Mouse (Mus musculus) lung, postnatal 0 days (tissue): ENCODE data around the gene Tbl1xr1. TPM values are rescaled to one million over a fixed set of nuclear protein-coding genes. Genes with fewer than 3 reads are reported as not detected.

Source experiments
- ATAC-seq: fragments of 200-750 bp; cut with Nextera tagmentation; 2 replicates; pipeline ENCODE4 v1.8.0; 2017; ENCODE audit warnings: moderate library complexity
- DNase-seq: peaks from one replicate; pipeline ENCODE4 v3.0.0-alpha.2; 2016; ENCODE audit warnings: low spot score
- H3K27ac ChIP-seq: fragments of 300-500 bp; sonication (generic); 2 replicates; pipeline ENCODE4 v1.5.1; 2014; ENCODE audit warnings: antibody characterized with exemption, mild to moderate bottlenecking, low read length, mixed read lengths
- H3K27me3 ChIP-seq: fragments of 300-500 bp; sonication (generic); replicated peaks from 2 replicates; pipeline ENCODE4 v1.6.1; 2014; ENCODE audit warnings: low read length, mixed read lengths; ENCODE audit not compliant: insufficient read depth
- H3K36me3 ChIP-seq: fragments of 300-500 bp; sonication (generic); 2 replicates; pipeline ENCODE4 v1.6.1; 2014; ENCODE audit warnings: low read length, mixed read lengths; ENCODE audit not compliant: insufficient read depth
- H3K4me1 ChIP-seq: fragments of 300-500 bp; sonication (generic); 2 replicates; pipeline ENCODE4 v1.6.1; 2014; ENCODE audit warnings: antibody characterized with exemption, low read depth, low read length, mixed read lengths; ENCODE audit not compliant: insufficient read depth
- H3K4me2 ChIP-seq: fragments of 300-500 bp; sonication (generic); replicated peaks from 2 replicates; pipeline ENCODE4 v1.6.1; 2014; ENCODE audit warnings: low read depth, mild to moderate bottlenecking, low read length, moderate library complexity, mixed read lengths
- H3K4me3 ChIP-seq: fragments of 300-500 bp; sonication (generic); 2 replicates; pipeline ENCODE4 v1.5.1; 2014; ENCODE audit warnings: low read depth, low read length
- H3K9ac ChIP-seq: fragments of 300-500 bp; sonication (generic); replicated peaks from 2 replicates; pipeline ENCODE4 v1.6.1; 2014; ENCODE audit warnings: low read depth, mild to moderate bottlenecking
- H3K9me3 ChIP-seq: fragments of 300-500 bp; sonication (generic); 2 replicates; pipeline ENCODE4 v1.6.1; 2016; ENCODE audit warnings: low read length, mixed read lengths
- CTCF ChIP-seq: IDR thresholded peaks from 2 replicates; pipeline ENCODE4 v1.5.1; 2016; ENCODE audit warnings: antibody characterized with exemption, mild to moderate bottlenecking
- EP300 ChIP-seq: IDR thresholded peaks from 2 replicates; pipeline ENCODE4 v1.6.1; 2016; ENCODE audit warnings: antibody characterized with exemption, mild to moderate bottlenecking, control low read depth
- WGBS: fragments of 180-500 bp; shearing (Covaris S2); extraction: QIAGEN DNeasy Blood & Tissue Kit; methylation state at CpG from one replicate; pipeline ENCODE4 v1.1.7; 2014; 5-methylcytosine and 5-hydroxymethylcytosine counted together
- polyA plus RNA-seq: library from polyadenylated mRNA; unstranded; fragments of >200 nt; fragmentation: Nextera tagmentation; extraction: Ambion mirVana; gene quantifications from 2 replicates; pipeline ENCODE4 v1.2.1, GENCODE M21; 2015

The Tbl1xr1 gene
- polyA plus RNA-seq, 1 experiment from 2014 or later: 9.6 TPM

DNA sequence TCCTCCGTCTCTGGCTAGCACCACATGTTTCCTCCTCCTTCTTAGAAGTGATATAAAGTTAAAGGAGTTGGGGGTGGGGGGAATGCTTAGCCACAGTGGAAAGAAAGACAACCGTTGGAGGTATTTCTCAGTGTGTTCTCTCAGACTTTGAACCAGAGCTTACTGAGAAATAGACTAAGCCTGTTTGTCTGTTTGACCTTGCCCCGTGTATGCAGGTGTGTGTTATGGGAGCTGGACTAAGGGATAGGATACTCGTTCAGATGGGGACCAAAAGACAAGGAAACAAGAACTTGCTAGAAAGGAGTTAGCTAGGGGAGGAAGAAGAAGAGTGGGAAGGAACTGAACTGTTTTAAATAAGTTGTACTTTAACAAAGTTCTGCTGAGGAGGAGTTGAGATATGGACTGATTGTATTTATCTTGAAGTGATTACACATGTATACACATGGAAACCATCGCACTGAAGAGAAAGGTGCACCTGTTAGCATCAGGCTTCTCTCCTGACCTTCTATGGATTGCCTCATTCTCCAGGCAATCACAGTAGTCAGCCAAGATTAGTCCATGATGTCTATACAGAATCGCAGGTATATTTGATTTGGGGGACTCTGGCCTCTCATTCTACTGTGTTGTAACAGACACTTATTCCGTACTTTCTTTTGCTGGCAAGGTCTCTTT lies 117.9 kb downstream of the Tbl1xr1 start:
- H3K4me2 ChIP-seq: no peak overlapping the region
- TF ChIP-seq CTCF: no peak
- H3K4me3 ChIP-seq: no peak overlapping the region
- WGBS: 82% methylated on average over 7 of the region's 7 CpGs
- DNase-seq: no peak
- no peaks in the 10 kb centered on the region for H3K27me3 ChIP-seq
- no peaks in the 10 kb centered on the region for H3K4me1 ChIP-seq
- H3K9me3 ChIP-seq: no peaks in the 10 kb centered on the region
- ATAC-seq: no peak
- H3K27ac ChIP-seq: no peak overlapping the region
- H3K36me3 ChIP-seq: 0 out of 2 replicates have a peak, but pooled peaks cover 12% of the 10 kb centered on the region
- H3K9ac ChIP-seq: no peak overlapping the region

DNA sequence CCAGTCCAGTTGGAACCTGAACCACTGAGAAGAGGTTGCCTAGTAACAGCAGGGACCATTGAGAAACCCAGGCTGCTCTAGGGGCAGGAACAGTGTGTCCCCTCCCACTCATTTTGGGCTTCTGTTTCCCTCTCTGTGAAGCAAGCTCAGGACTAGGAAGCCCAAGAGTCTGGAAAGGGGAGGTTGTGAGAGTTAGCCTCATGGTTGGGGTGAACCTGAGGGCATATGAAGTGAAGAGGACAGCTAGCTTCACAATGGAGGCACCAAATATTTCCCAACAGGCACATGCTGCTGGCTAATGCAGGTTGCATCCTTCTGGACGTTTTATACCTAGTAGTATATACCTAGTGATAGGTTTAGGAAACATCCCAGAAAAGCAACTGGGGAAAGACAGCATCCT lies 122.3 kb downstream of the Tbl1xr1 start:
- H3K36me3 ChIP-seq: peaks cover 7% of the 10 kb centered on the region; the same call in 1 of the 2 replicates
- 75% methylated on average over 1 of the region's 1 CpGs for WGBS
- TF ChIP-seq EP300 (no peak), CTCF (no peak)
- no peak overlapping the region for H3K4me3 ChIP-seq
- H3K4me2 ChIP-seq: no peak overlapping the region
- DNase-seq (no peak), ATAC-seq (no peak)
- no peaks in the 10 kb centered on the region for H3K9me3 ChIP-seq
- no peaks in the 10 kb centered on the region for H3K27me3 ChIP-seq
- H3K27ac ChIP-seq: no peak overlapping the region
- H3K4me1 ChIP-seq: no peaks in the 10 kb centered on the region
- H3K9ac ChIP-seq: no peak overlapping the region

DNA sequence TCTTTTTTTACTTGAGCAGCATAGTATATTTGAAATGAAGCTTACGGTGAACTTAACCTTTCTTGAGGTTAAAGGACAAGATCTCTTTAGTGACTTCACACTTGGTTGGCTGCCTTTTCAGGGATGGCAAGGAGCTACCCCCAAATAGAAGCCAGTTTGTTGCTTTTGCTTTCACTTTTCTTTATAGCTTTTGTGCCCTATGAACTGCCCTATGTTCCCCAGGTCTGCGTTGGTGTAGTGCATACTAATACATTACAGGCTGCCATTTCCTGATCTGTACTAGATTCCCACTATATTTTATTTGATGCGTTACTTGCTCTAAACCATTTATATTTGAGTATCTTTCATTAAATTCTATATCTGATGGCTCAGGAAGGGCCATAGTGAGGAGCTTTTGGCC lies 127.7 kb downstream of the Tbl1xr1 start:
- H3K27ac ChIP-seq: no peak overlapping the region
- no peak overlapping the region for H3K4me3 ChIP-seq
- 97% methylated on average over 3 of the region's 3 CpGs for WGBS
- no peaks in the 10 kb centered on the region for H3K4me1 ChIP-seq
- TF ChIP-seq EP300: no peak
- no peak for TF ChIP-seq CTCF
- peaks cover 7% of the 10 kb centered on the region; the same call in 1 of the 2 replicates for H3K36me3 ChIP-seq
- no peak overlapping the region for H3K9ac ChIP-seq
- no peak for ATAC-seq
- no peaks in the 10 kb centered on the region for H3K9me3 ChIP-seq
- no peak overlapping the region for H3K4me2 ChIP-seq
- H3K27me3 ChIP-seq: no peaks in the 10 kb centered on the region
- no peak for DNase-seq

GRCm38 (mm10) chr3:22221557-22221956 lies 145.1 kb downstream of the Tbl1xr1 start:
- no peaks in the 10 kb centered on the region for H3K36me3 ChIP-seq
- WGBS: 71% methylated on average over 2 of the region's 2 CpGs
- no peak overlapping the region for H3K4me2 ChIP-seq
- DNase-seq: no peak
- no peak overlapping the region for H3K9ac ChIP-seq
- H3K27me3 ChIP-seq: no peaks in the 10 kb centered on the region
- no peak for TF ChIP-seq EP300
- no peak for TF ChIP-seq CTCF
- H3K27ac ChIP-seq: no peak overlapping the region
- no peaks in the 10 kb centered on the region for H3K9me3 ChIP-seq
- no peak for ATAC-seq
- H3K4me3 ChIP-seq: no peak overlapping the region
- no peaks in the 10 kb centered on the region for H3K4me1 ChIP-seq

GRCm38 (mm10) chr3:22222351-22222750 lies 145.9 kb downstream of the Tbl1xr1 start:
- Histone ChIP-seq H3K9me3 (no peaks in the 10 kb centered on the region), H3K27ac (no peak overlapping the region), H3K36me3 (no peaks in the 10 kb centered on the region), H3K4me1 (no peaks in the 10 kb centered on the region), H3K4me2 (no peak overlapping the region), H3K27me3 (no peaks in the 10 kb centered on the region), H3K9ac (no peak overlapping the region), H3K4me3 (no peak overlapping the region)
- TF ChIP-seq CTCF: no peak
- TF ChIP-seq EP300: no peak
- 51% methylated on average over 12 of the region's 12 CpGs for WGBS
- ATAC-seq (no peak), DNase-seq (no peak)

GRCm38 (mm10) chr3:22223023-22223422 lies 146.6 kb downstream of the Tbl1xr1 start:
- TF ChIP-seq CTCF: no peak
- no peak for TF ChIP-seq EP300
- Histone ChIP-seq H3K27ac (no peak overlapping the region), H3K9me3 (no peaks in the 10 kb centered on the region), H3K4me2 (no peak overlapping the region), H3K27me3 (no peaks in the 10 kb centered on the region), H3K36me3 (no peaks in the 10 kb centered on the region), H3K4me1 (no peaks in the 10 kb centered on the region), H3K9ac (no peak overlapping the region), H3K4me3 (no peak overlapping the region)
- 87% methylated on average over 5 of the region's 5 CpGs for WGBS
- DNase-seq (no peak), ATAC-seq (no peak)

GRCm38 (mm10) chr3:22228052-22228451 lies 151.6 kb downstream of the Tbl1xr1 start:
- H3K27me3 ChIP-seq: no peaks in the 10 kb centered on the region
- 67% methylated on average over 3 of the region's 3 CpGs for WGBS
- no peak for DNase-seq
- TF ChIP-seq EP300 (no peak), CTCF (no peak)
- no peaks in the 10 kb centered on the region for H3K4me1 ChIP-seq
- H3K4me3 ChIP-seq: no peak overlapping the region
- H3K9me3 ChIP-seq: no peaks in the 10 kb centered on the region
- no peak overlapping the region for H3K9ac ChIP-seq
- ATAC-seq: no peak
- no peak overlapping the region for H3K27ac ChIP-seq
- H3K36me3 ChIP-seq: no peaks in the 10 kb centered on the region
- no peak overlapping the region for H3K4me2 ChIP-seq
